Mouse (Mus musculus) forebrain, postnatal 0 days (tissue): ENCODE data around the gene Hist3h2ba. TPM values are rescaled to one million over a fixed set of nuclear protein-coding genes. Genes with fewer than 3 reads are reported as not detected.

Experiments used
- ATAC-seq: fragments of 200-750 bp; cut with Nextera tagmentation; 2 replicates; pipeline ENCODE4 v1.8.0; 2017; ENCODE audit warnings: mild to moderate bottlenecking, moderate library complexity
- DNase-seq: peaks from one replicate; pipeline ENCODE4 v3.0.0-alpha.2; 2015
- H3K27ac ChIP-seq: fragments of 300-500 bp; sonication (generic); 2 replicates; pipeline ENCODE4 v1.5.1; 2014; ENCODE audit warnings: low read depth, mild to moderate bottlenecking, antibody characterized with exemption, low read length, moderate library complexity, mixed read lengths
- H3K27me3 ChIP-seq: fragments of 300-500 bp; sonication (generic); 2 replicates; pipeline ENCODE4 v1.6.1; 2014; ENCODE audit warnings: mild to moderate bottlenecking, low read length, mixed read lengths; ENCODE audit not compliant: insufficient read depth
- H3K36me3 ChIP-seq: fragments of 300-500 bp; sonication (generic); 2 replicates; pipeline ENCODE4 v1.6.1; 2014; ENCODE audit warnings: mild to moderate bottlenecking, moderate library complexity; ENCODE audit not compliant: insufficient read depth
- H3K4me1 ChIP-seq: fragments of 300-500 bp; sonication (generic); 2 replicates; pipeline ENCODE4 v1.6.1; 2014; ENCODE audit warnings: antibody characterized with exemption; ENCODE audit not compliant: insufficient read depth
- H3K4me2 ChIP-seq: fragments of 300-500 bp; sonication (generic); 2 replicates; pipeline ENCODE4 v1.6.1; 2014; ENCODE audit warnings: low read depth, mild to moderate bottlenecking, moderate library complexity
- H3K4me3 ChIP-seq: fragments of 300-500 bp; sonication (generic); 2 replicates; pipeline ENCODE4 v1.5.1; 2014; ENCODE audit warnings: low read depth, low read length, mixed read lengths
- H3K9ac ChIP-seq: fragments of 300-500 bp; sonication (generic); 2 replicates; pipeline ENCODE4 v1.6.1; 2014; ENCODE audit warnings: mild to moderate bottlenecking
- H3K9me3 ChIP-seq: fragments of 300-500 bp; sonication (generic); 2 replicates; pipeline ENCODE4 v1.6.1; 2016; ENCODE audit warnings: low read length
- CTCF ChIP-seq: sonication (generic); IDR thresholded peaks from 2 replicates; pipeline ENCODE4 v1.5.1; 2016; ENCODE audit warnings: antibody characterized with exemption, control low read depth, low read depth
- WGBS: fragments of 180-500 bp; shearing (Covaris S2); extraction: QIAGEN DNeasy Blood & Tissue Kit; methylation state at CpG from one replicate; pipeline ENCODE4 v1.1.7; 2014; 5-methylcytosine and 5-hydroxymethylcytosine counted together
- polyA plus RNA-seq: library from polyadenylated mRNA; unstranded; fragments of >200 nt; fragmentation: Nextera tagmentation; extraction: Ambion mirVana; gene quantifications from 2 replicates; pipeline ENCODE4 v1.2.1, GENCODE M21; 2015
- total RNA-seq: library from RNA; depleted of rRNA; stranded (reverse); fragments of >200 nt; gene quantifications from 2 replicates; pipeline ENCODE4 v1.2.3, GENCODE M21; 2014

Hist3h2ba gene
- total and polyA plus RNA-seq, 2 experiments from 2014 or later: 111 to 446 TPM

DNA sequence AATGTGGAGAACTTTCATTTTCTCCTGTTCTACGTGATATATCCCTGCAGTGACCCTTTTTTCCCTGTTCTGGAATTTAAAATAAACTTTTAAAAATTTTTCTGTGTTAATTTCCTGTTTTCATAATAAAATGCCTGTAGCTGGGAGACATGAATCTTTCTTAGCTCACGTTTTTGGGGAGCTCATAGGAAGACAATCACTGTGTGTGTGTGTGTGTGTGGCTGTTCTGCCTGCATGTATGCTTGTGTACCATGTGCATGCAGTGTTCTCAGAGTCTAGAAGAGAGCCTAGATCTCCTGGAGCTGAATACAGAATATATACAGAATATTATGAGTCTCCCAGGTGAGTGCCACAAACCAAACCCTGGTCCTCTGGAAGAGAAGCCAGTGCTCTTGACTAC lies 21.7 kb upstream of the Hist3h2ba start:
- Histone ChIP-seq H3K27me3 (no peaks in the 10 kb centered on the region), H3K4me1 (peaks cover 3% of the 10 kb centered on the region; the same call in 1 of the 2 replicates), H3K27ac (no peak overlapping the region), H3K4me3 (no peak overlapping the region), H3K9me3 (no peaks in the 10 kb centered on the region), H3K36me3 (peaks cover 14% of the 10 kb centered on the region), H3K9ac (no peak overlapping the region), H3K4me2 (no peak overlapping the region)
- DNase-seq (no peak), ATAC-seq (no peak)
- no peak for TF ChIP-seq CTCF
- 80% methylated on average over 2 of the region's 2 CpGs for WGBS

GRCm38 (mm10) chr11:58927790-58928651 lies 20.7 kb upstream of the Hist3h2ba start:
- DNase-seq (peak; percentile 79), ATAC-seq (peak; percentile 82)
- peak; percentile 84 for TF ChIP-seq CTCF
- Histone ChIP-seq H3K4me2 (peak overlapping the region; percentile 35), H3K4me3 (peak overlapping the region; percentile 7; the same call in 1 of the 2 replicates), H3K9me3 (no peaks in the 10 kb centered on the region), H3K36me3 (peaks cover 23% of the 10 kb centered on the region), H3K4me1 (peaks cover 3% of the 10 kb centered on the region; the same call in 1 of the 2 replicates), H3K9ac (no peak overlapping the region), H3K27ac (0 out of 2 replicates have a peak overlapping the region, but pooled peaks have one; percentile 5), H3K27me3 (no peaks in the 10 kb centered on the region)
- 32% methylated on average over 20 of the region's 20 CpGs for WGBS

- no peak overlapping the region for H3K27ac ChIP-seq
- peaks cover 34% of the 10 kb centered on the region for H3K36me3 ChIP-seq
- TF ChIP-seq CTCF: no peak
- no peak overlapping the region for H3K4me3 ChIP-seq
- H3K27me3 ChIP-seq: no peaks in the 10 kb centered on the region
- no peaks in the 10 kb centered on the region for H3K9me3 ChIP-seq
- peaks cover 3% of the 10 kb centered on the region; the same call in 1 of the 2 replicates for H3K4me1 ChIP-seq
- DNase-seq: no peak
- WGBS: 77% methylated on average over 4 of the region's 4 CpGs
- no peak overlapping the region for H3K9ac ChIP-seq
- no peak for ATAC-seq
- H3K4me2 ChIP-seq: no peak overlapping the region
These were observed 19.7 kb upstream of the Hist3h2ba start for GRCm38 (mm10) chr11:58929055-58929454.

DNA sequence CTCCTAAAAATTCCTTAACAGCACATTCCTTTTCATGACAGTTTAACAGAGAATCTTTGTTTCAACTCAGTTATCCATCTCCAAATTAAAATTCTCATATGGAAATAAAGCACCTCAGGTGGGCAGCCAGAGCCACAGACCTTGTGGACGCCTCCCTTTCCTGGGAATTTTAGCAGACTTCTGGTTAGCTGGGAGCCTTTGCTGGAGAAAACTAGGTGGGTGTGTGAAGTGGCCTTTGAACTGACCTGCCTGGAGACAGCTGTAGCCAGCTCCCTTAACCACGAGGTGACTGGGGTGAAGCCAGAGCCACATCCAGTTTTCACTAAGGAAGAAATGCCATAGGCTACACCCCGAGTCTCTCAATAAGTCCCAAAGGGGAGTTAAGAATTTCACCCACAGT lies 19.1 kb upstream of the Hist3h2ba start:
- WGBS: 63% methylated on average over 3 of the region's 3 CpGs
- Histone ChIP-seq H3K9ac (no peak overlapping the region), H3K27ac (no peak overlapping the region), H3K27me3 (no peaks in the 10 kb centered on the region), H3K4me2 (no peak overlapping the region), H3K36me3 (peaks cover 38% of the 10 kb centered on the region), H3K9me3 (no peaks in the 10 kb centered on the region), H3K4me1 (peaks cover 3% of the 10 kb centered on the region; the same call in 1 of the 2 replicates), H3K4me3 (no peak overlapping the region)
- DNase-seq: no peak
- no peak for TF ChIP-seq CTCF
- ATAC-seq: no peak

DNA sequence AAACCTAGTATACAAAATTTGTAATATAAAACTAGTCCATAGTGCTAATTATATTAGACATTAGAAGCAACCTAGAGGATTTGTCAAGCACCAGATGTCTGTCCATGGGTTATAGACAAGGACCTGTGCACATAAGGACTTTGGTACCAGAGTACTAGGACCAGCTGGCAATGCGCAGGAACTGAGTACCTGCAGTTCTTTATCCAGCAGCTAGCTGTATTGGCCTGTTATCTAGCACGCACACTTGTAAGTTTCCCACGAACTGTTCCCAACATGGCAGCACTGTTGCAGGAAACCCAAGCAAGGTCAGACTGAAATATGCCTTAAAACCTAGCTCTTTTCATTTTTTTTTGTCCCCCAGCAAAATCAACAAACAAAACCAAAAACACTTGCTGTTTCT lies 18.5 kb upstream of the Hist3h2ba start:
- H3K36me3 ChIP-seq: peaks cover 38% of the 10 kb centered on the region
- no peak for DNase-seq
- peaks cover 3% of the 10 kb centered on the region; the same call in 1 of the 2 replicates for H3K4me1 ChIP-seq
- no peaks in the 10 kb centered on the region for H3K9me3 ChIP-seq
- 94% methylated on average over 3 of the region's 3 CpGs for WGBS
- TF ChIP-seq CTCF: no peak
- no peak overlapping the region for H3K4me2 ChIP-seq
- H3K27me3 ChIP-seq: no peaks in the 10 kb centered on the region
- no peak overlapping the region for H3K9ac ChIP-seq
- no peak overlapping the region for H3K27ac ChIP-seq
- no peak overlapping the region for H3K4me3 ChIP-seq
- no peak for ATAC-seq

DNA sequence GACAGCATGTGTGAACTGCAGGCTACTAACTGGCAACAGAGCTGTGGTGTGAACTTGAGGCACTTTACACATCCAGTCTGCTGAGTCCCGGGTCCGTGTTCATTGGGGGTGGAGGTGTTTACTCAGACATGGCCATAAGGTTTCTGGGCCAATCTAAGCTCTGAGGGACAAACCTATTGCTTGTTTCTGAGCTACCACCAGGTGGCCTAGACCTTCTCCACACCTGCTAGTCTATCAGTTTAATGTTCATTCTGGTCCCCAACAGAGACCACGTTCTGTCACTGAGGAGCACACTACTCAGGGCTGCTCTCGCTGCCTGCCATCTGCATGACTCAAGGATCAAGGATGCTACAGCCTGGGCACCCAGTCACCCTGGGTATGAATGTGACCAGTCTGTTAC lies 17.1 kb upstream of the Hist3h2ba start:
- TF ChIP-seq CTCF: peak; percentile 41
- H3K4me2 ChIP-seq: no peak overlapping the region
- H3K4me3 ChIP-seq: no peak overlapping the region
- no peaks in the 10 kb centered on the region for H3K27me3 ChIP-seq
- H3K9ac ChIP-seq: no peak overlapping the region
- 81% methylated on average over 4 of the region's 4 CpGs for WGBS
- DNase-seq (no peak), ATAC-seq (peak; percentile 15; the same call in 1 of the 2 replicates)
- H3K4me1 ChIP-seq: peaks cover 3% of the 10 kb centered on the region; the same call in 1 of the 2 replicates
- peaks cover 47% of the 10 kb centered on the region for H3K36me3 ChIP-seq
- H3K27ac ChIP-seq: no peak overlapping the region
- no peaks in the 10 kb centered on the region for H3K9me3 ChIP-seq

DNA sequence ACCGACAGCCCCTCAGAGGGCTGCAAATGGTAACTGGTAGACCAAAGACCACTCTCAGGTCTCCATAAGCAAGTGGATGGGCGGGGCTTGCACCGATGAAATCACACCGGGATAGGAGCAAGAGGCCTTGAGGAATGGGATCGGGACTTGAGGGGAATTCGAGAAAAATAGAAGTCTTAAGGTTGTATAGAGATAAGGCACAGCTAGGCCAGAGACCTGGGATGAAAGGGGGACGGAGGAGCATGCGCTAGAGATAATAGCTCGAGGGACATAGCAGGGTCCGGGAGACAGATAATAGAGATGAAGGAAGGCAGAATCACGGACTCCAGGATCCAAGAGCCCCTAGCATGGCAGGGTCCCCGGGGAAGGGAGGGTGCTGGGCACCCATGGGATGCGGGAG lies 10.8 kb upstream of the Hist3h2ba start:
- Histone ChIP-seq H3K4me3 (peak overlapping the region; percentile 80), H3K4me2 (peak overlapping the region; percentile 81), H3K36me3 (peaks cover 29% of the 10 kb centered on the region), H3K27me3 (no peaks in the 10 kb centered on the region), H3K27ac (peak overlapping the region; percentile 93), H3K9ac (peak overlapping the region; percentile 83), H3K9me3 (no peaks in the 10 kb centered on the region), H3K4me1 (peaks cover 14% of the 10 kb centered on the region)
- WGBS: 2% methylated on average over 13 of the region's 13 CpGs
- no peak for TF ChIP-seq CTCF
- ATAC-seq (no peak), DNase-seq (peak; percentile 41)
